Mouse (Mus musculus): ENCODE measurements around the gene Aacs.
"Not testable (repeated sequence)": the region's sequence is repeated elsewhere in the genome, so short reads cannot be mapped to it uniquely, and the experiment has no call there.

Aacs gene

GRCm38 (mm10) chr5:125465701-125466106 is 9.9 kb upstream of the Aacs start:
- DNase-seq (ENCODE audit: low spot score) = peak; percentile 97

- no peak for DNase-seq (ENCODE audit: low spot score)
Measured at GRCm38 (mm10) chr5:125466483-125466882, 9.1 kb upstream of the Aacs start.

- DNase-seq (ENCODE audit: low spot score) = no peak
Measured at GRCm38 (mm10) chr5:125467261-125467660, 8.4 kb upstream of the Aacs start.

- no peak for DNase-seq (ENCODE audit: low spot score)
Measured at GRCm38 (mm10) chr5:125470713-125471112, 4.9 kb upstream of the Aacs start.

GRCm38 (mm10) chr5:125472796-125473475 is 2.7 kb upstream of the Aacs start:
- no peak for DNase-seq (ENCODE audit: low spot score)

- no peak for DNase-seq (ENCODE audit: low spot score)
Measured at GRCm38 (mm10) chr5:125475030-125475429, 584 bp upstream of the Aacs start.

- DNase-seq (ENCODE audit: low spot score) = no peak
Measured at GRCm38 (mm10) chr5:125476286-125476625, 642 bp downstream of the Aacs start.

- no peak for DNase-seq (ENCODE audit: low spot score)
Measured at GRCm38 (mm10) chr5:125476799-125477198, 1.2 kb downstream of the Aacs start.

GRCm38 (mm10) chr5:125477533-125477932 is 1.9 kb downstream of the Aacs start:
- DNase-seq (ENCODE audit: low spot score) = no peak

- no peak for DNase-seq (ENCODE audit: low spot score)
Measured at GRCm38 (mm10) chr5:125478037-125478436, 2.4 kb downstream of the Aacs start.

- DNase-seq (ENCODE audit: low spot score) = no peak
Measured at GRCm38 (mm10) chr5:125479376-125479775, 3.8 kb downstream of the Aacs start.

GRCm38 (mm10) chr5:125480434-125481231 is 5.0 kb downstream of the Aacs start:
- DNase-seq (ENCODE audit: low spot score) = no peak

- DNase-seq (ENCODE audit: low spot score) = no peak
Measured at GRCm38 (mm10) chr5:125482474-125482873, 6.9 kb downstream of the Aacs start.

- no peak for DNase-seq (ENCODE audit: low spot score)
Measured at GRCm38 (mm10) chr5:125483712-125484611, 8.3 kb downstream of the Aacs start.

- no peak for DNase-seq (ENCODE audit: low spot score)
Measured at GRCm38 (mm10) chr5:125485031-125485778, 9.6 kb downstream of the Aacs start.

- no peak for DNase-seq (ENCODE audit: low spot score)
Measured at GRCm38 (mm10) chr5:125486088-125486487, 10.5 kb downstream of the Aacs start.

GRCm38 (mm10) chr5:125487375-125488115 is 11.9 kb downstream of the Aacs start:
- no peak for DNase-seq (ENCODE audit: low spot score)

- DNase-seq (ENCODE audit: low spot score) = no peak
Measured at GRCm38 (mm10) chr5:125488116-125488455, 12.5 kb downstream of the Aacs start.

GRCm38 (mm10) chr5:125488953-125489352 is 13.3 kb downstream of the Aacs start:
- not testable (repeated sequence) for DNase-seq (ENCODE audit: low spot score)

- no peak for DNase-seq (ENCODE audit: low spot score)
Measured at GRCm38 (mm10) chr5:125491107-125491506, 15.5 kb downstream of the Aacs start.

All from left cerebral cortex, adult 11 months (tissue).